Mouse (Mus musculus): ENCODE data around the gene Rcor2.

The Rcor2 gene

GRCm38 (mm10) chr19:7267091-7267741 lies at the start of gene Rcor2:
Gene Rcor2, plus strand, starts transcription at chr19:7267325.
- peak; percentile 92 for DNase-seq (ENCODE audit: low spot score)

DNA sequence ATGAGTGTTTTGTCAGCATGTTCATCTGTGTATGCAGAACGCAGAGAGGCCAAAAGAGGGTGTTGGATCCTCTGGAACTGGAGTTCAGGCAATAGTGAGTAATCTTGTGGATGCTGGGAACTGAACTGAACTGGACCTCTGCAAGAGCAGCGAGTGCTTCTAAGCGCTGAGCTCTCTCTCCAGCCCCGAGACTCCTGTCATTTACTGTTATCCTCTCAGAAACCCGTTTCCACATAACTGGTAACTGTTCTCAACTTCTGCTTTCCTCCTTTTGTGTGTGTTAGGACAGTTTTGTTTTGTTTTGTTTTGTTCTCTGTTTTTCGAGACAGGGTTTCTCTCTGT lies 49.2 kb upstream of the Rcor2 start:
- DNase-seq (ENCODE audit: low spot score), result no peak

DNA sequence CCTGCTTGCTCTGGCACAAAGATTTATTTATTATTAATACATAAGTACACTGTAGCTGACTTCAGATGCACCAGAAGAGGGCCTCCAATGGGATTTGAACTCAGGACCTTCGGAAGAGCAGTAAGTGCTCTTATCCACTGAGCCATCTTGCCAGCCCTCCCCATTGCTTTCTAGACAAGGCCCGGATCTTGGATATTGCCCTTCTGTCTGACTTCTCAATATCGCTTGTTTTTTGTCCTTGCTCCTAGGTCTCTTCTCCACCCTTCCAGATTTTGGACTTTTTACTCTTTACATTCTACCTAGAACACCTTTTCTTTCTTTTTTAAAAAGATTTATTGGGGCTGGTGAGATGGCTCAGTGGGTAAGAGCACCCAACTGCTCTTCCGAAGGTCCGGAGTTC lies 48.4 kb upstream of the Rcor2 start:
- no peak for DNase-seq (ENCODE audit: low spot score)

GRCm38 (mm10) chr19:7222196-7222595 lies 44.9 kb upstream of the Rcor2 start:
- no peak for DNase-seq (ENCODE audit: low spot score)

GRCm38 (mm10) chr19:7223488-7223887 lies 43.6 kb upstream of the Rcor2 start:
- no peak for DNase-seq (ENCODE audit: low spot score)

DNA sequence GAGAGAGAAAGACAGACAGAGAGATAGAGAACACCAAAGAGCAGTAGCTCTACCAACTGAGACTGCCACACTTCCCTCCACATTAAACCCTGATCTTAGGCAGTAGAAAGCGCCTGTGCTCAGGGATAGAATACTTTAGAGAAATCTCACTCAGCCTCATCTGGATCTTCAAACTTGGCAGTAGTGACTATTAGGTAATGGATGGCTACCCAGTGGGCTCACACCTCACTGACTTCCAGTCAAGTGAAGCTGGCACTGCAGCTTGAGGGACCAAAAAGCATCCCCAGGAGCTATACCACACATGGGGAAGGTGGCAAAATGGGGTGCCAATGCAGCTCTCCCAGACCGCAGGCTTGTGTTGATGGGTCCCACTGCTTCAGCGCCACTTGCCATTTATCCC lies 42.9 kb upstream of the Rcor2 start:
- DNase-seq (ENCODE audit: low spot score), result no peak

DNA sequence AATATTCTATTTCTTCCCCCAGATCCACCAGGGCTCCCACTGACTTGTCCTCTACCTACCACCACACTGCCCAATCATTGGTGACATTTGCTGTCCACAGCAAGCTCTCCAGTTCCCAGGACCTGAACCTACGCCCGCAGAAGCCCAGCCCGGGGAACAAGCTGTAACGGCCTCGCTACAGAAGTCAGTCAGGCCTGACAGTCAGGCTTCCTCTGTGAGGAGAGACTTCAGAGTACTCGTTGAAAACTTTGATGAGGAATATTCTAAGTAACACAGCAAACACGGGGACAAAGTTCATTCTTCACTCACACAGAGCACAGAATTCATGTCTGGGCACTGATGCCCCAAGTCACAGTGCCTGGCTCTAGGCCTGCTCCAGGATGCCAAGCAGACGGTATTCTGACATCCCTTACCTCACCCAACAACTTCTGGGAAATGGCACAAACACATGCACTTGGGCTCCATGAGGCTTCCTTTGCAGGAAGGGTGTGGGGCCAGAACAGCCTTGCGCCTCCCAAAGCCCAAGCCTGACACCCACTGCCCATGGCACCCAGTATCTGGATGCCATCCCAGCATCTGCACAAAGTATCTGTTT lies 41.9 kb upstream of the Rcor2 start:
- no peak for DNase-seq (ENCODE audit: low spot score)

DNA sequence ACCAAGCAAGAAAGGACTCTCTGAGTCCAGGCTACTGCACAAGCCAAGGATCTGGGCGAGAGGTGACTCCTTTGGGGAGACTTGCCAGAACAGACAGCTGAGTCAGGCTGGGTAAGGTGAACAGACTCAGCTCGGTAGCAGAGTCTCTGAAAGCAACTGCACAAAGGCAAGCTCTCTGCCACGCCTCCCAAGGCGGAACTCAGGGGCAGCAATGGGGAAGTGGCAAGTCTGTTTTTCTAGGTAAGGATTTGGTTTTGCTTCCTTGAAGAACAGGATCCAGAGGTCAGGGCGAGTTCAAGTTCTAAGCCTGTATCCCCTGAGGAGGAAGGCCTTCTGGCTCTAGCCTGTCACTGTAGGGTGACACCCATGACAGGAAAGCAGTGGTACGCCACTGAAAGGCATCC lies 40.6 kb upstream of the Rcor2 start:
- no peak for DNase-seq (ENCODE audit: low spot score)

DNA sequence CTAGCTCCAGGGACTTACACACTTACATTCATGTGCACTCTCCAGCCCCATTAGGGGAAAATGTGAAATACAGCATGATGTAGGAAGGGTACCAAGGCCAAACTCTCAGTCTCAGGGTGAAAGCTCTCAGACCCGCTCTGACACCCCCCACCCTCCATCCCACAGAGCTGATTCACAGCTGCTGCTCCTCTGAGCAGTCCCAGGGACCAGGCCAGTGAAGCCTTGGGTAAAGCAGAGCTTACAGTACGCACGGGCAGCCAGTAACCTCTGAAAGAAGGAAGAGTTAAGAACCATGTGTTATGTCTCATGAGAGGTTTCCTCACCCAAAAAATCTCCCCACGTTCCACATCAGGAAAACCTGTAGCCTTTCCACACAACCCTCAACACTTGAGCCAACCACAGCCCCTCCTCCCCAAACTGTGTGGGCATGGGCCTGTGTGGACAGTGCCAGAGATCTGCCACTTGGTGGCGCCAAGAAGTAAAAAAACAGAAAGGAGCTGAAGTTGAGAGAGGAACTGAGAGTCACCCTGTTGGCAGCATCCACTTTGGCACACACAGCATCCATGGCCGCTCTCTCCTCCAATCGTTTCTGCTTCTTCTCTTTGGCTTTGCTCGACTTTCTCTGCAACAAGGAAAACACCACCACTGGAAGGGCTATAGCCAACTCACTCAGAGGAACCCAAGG lies 32.4 kb upstream of the Rcor2 start:
- DNase-seq (ENCODE audit: low spot score), result peak; percentile 77

DNA sequence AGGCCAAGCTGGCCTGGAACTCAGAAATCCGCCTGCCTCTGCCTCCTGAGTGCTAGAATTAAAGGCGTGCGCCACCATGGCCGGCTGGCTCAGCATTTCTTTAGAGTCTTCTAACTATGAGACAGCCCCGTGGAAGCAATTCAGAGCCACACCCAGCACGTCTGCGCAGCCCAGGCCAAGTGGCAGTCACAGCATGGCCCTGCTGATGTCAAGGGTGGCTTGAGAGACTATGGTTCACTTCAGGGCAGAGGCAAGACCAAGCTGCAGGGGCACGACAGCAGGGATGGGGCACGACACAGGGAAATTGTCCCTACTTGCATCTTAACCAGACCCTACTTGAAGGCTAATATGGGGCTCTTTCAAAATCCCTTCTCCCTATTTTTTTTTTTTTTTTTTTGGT lies 31.7 kb upstream of the Rcor2 start:
- no peak for DNase-seq (ENCODE audit: low spot score)

- no peak for DNase-seq (ENCODE audit: low spot score)
These were observed 31.1 kb upstream of the Rcor2 start for GRCm38 (mm10) chr19:7236011-7236410.

GRCm38 (mm10) chr19:7236742-7237141 lies 30.4 kb upstream of the Rcor2 start:
- DNase-seq (ENCODE audit: low spot score), result peak; percentile 21

DNA sequence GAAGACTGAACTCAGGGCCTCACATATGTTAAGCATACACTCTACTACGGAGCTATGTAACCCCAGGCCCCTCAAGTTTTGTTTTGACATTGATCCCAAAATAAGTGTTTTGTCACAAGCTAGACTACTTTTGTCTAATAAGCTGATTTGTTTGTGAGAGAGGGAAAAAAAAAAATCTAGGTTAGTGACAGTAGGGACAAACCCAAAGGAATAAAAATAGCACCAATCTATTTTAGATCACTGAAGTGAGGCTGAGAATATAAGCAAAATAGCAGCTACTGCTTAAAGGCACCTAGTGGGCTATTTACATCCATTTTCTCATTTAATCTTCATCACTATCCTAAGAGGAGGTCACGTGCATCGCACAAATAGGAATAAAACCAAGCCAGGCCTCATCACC lies 27.6 kb upstream of the Rcor2 start:
- no peak for DNase-seq (ENCODE audit: low spot score)

DNA sequence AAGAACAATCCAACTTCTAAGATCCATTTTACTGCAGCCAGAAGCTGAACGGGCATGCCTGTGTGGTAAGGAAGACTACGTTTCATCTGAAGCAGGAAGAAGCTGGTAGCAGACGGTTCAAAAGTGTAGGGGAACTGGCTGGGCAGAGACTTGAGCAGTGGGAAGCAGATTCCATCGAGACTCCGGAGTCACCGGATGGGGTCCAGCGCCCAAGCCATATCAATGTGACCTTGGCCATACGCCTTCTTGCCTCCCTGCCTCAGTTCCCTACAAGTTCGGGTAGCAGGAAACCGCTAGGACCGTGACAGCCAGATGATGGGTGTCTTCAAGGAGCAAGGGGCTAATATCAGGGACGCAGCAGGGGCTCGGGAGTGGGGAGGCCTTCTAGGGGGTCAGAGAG lies 26.8 kb upstream of the Rcor2 start:
- peak; percentile 15 for DNase-seq (ENCODE audit: low spot score)

DNA sequence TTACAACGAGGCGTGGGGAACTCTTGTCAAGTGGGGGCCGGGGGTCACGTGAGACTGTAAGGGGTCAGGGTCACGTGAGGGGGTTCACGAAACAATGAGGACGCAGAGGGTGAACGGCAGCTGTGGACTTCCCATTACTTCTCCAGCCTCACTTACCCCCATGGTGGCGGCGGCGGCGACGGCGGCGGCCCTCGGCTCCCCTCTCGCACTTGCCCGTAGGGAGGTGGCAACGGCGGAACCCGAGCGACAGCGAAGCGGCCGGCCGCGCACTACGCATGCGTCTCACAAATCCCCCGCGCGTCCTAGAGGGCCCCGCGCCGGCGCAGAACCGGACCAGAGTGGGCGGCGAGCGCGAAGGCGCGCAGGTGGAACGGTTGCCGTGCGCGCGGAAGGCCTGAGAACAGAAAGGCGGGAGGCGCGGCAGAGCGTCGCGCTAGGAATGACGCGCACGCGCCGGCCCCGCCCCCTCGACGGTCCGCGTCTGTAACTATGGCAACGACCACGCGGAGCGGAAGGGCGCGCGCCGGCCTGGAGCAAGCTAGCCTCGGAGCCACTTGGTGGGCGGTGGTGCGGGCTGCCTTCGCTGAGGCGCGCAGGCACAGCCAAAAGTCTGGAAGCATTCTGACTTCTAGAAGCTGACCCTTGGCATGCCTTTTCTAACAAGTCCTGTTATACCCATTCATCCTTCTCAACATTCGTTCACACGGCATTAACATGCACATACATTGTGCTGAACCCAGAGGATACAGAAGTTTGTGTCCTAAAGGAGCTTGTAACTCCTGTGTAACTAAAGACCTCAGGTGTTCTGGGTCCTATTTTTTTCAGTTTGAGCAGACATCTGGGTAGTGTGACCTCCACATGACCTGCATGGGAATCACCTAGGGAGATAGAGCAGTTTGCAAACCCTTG lies 26.1 kb upstream of the Rcor2 start, which contains the start of gene Naa40:
TSS of gene Naa40 (minus strand) at position 402 of the 909 bp plus-strand sequence.
- peak; percentile 94 for DNase-seq (ENCODE audit: low spot score)

GRCm38 (mm10) chr19:7246021-7246420 lies 21.1 kb upstream of the Rcor2 start:
- DNase-seq (ENCODE audit: low spot score), result no peak

GRCm38 (mm10) chr19:7257881-7258280 lies 9.2 kb upstream of the Rcor2 start:
- DNase-seq (ENCODE audit: low spot score), result peak; percentile 65

DNA sequence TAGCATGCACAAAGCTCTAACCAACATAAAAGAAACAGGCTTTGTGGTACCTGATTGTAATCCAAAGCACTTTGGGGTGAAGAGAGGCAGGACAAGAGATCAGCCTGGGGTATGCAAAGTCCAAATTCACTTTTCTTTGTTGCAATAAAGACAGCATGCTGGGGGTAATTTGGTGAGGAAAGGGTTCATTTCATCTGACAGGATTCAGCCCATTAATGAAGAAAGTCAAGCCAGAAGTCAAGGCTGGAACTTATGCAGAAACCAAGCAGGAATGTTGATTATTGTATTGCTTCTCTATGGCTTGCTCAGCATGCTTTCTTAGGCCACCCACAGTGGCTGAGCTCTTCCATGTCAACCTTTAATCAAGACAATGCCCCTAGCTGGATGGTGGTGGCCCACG lies 5.6 kb upstream of the Rcor2 start:
- DNase-seq (ENCODE audit: low spot score), result no peak

GRCm38 (mm10) chr19:7261964-7262363 lies 5.2 kb upstream of the Rcor2 start:
- DNase-seq (ENCODE audit: low spot score), result no peak

- no peak for DNase-seq (ENCODE audit: low spot score)
These were observed 4.5 kb upstream of the Rcor2 start for GRCm38 (mm10) chr19:7262592-7262991.

DNA sequence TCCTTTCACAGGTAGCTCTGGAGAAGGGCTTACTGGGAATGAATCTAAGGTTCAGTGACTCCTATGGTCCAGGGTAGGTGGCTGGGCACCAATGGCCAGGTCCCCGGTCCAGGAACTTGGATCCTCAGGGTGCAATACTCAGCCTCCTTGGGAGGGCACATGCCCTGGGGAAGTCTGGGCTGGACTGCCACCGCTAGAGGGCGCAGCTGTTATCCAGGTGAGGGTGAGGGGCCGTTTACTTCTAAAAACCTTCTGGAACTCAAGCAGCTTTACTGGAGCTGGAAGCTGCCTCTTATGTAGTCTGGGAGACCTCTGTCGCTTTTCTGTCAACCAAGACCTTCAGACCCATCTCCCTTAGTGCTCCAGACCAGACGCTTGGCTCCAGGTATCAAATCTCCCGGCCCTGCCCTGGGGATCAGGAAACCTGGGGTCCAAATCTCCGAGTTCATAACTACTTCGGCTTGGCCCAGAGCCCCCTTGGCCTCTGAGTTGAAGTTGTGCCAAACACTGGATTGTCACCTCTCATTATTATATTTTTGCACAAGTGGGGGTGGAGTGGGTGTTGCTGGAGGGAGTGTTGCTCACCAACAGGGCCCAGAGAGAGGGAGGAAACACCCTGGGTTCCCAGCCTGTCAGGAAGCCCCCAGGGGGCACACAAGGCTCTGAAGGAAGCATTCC lies 2.9 kb upstream of the Rcor2 start:
- DNase-seq (ENCODE audit: low spot score), result peak; percentile 73

DNA sequence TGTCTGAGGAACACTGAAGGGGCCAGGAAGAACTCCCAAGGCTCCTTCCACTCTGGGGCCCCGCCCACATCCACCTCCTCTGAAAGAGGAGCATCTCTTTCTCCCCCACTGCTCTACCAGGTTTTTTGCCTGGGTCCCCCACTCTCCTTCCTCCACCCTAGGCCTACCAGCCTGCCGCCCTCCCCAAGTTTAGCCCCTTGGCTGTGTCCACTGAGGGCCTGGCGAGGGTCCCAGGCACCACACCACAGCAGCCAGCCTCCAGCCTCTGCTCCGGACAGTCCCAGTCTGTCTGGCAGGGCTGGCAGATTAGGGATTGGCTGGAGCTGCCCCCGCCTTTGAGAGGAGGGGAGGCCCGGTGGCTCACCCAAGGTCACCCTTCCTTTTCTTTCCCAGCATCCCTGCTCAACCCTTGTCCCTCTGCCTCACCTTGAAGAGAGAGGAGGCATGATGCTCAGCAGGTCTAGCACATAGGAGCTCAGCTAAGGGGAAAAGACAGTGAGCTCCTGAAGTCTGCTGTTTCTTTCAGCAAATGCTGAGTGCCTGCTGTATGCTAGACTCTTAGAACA lies 2.3 kb upstream of the Rcor2 start:
- DNase-seq (ENCODE audit: low spot score), result peak; percentile 53
